Mouse (Mus musculus): Measurements from ENCODE around the gene Olfr1053. TPM values are rescaled to one million over a fixed set of nuclear protein-coding genes. Genes with fewer than 3 reads are reported as not detected.
"Not testable (repeated sequence)": the region's sequence is repeated elsewhere in the genome, so short reads cannot be mapped to it uniquely, and the experiment has no call there.

The Olfr1053 gene
- total RNA-seq (2021): not detected in 2 replicates
- long read RNA-seq, experiment 1: 0 reads
- long read RNA-seq, experiment 2: 0 reads

- DNase-seq: no peak
Observed at GRCm38 (mm10) chr2:86315184-86315583, at the start of gene Olfr1053. Olfr1053 (minus strand) TSS chr2:86315284.

- no peak for DNase-seq
Observed at GRCm38 (mm10) chr2:86362369-86362768, 47.3 kb upstream of the Olfr1053 start, which contains the start of gene Olfr1056. Olfr1056 (minus strand) TSS chr2:86362469.

- DNase-seq: not testable (repeated sequence)
Observed at GRCm38 (mm10) chr2:86351751-86352150, 36.7 kb upstream of the Olfr1053 start.

- DNase-seq: no peak
Observed at GRCm38 (mm10) chr2:86350184-86350583, 35.1 kb upstream of the Olfr1053 start, which contains the start of gene Olfr1055. Olfr1055 (minus strand) TSS chr2:86350284.

GRCm38 (mm10) chr2:86335333-86335732 is 20.2 kb upstream of the Olfr1053 start, which contains the start of gene Olfr1054:
Olfr1054 (minus strand) TSS chr2:86335433.
- no peak for DNase-seq

- DNase-seq: no peak
Observed at GRCm38 (mm10) chr2:86292155-86292554, 22.9 kb downstream of the Olfr1053 start, which contains the start of gene Olfr1052. Olfr1052 (plus strand) TSS chr2:86292455.

- not testable (repeated sequence) for DNase-seq
Observed at GRCm38 (mm10) chr2:86278988-86279387, 36.1 kb downstream of the Olfr1053 start, which contains the start of gene Olfr1051. Olfr1051 (minus strand) TSS chr2:86279088.

Other genes starting within 250 kb of the Olfr1053 start
- not detected in 2 replicates for gene Olfr1036, start 241.3 kb downstream of the Olfr1053 start, total RNA-seq (2021)
- not detected in 2 replicates for gene Olfr1037, start 227.9 kb downstream of the Olfr1053 start, total RNA-seq (2021)
- not detected in 2 replicates for gene Olfr1039, start 179.4 kb downstream of the Olfr1053 start, total RNA-seq (2021)
- not detected in 2 replicates for gene Olfr1040, start 168.6 kb downstream of the Olfr1053 start, total RNA-seq (2021)
- not detected in 2 replicates for gene Olfr1042, start 153.4 kb downstream of the Olfr1053 start, total RNA-seq (2021)
- not detected in 2 replicates for gene Olfr1043, start 147.8 kb downstream of the Olfr1053 start, total RNA-seq (2021)
- not detected in 2 replicates for gene Olfr1044, start 137.5 kb downstream of the Olfr1053 start, total RNA-seq (2021)
- not detected in 2 replicates for gene Olfr52, start 129.6 kb downstream of the Olfr1053 start, total RNA-seq (2021)
- not detected in 2 replicates for gene Olfr1045, start 112.3 kb downstream of the Olfr1053 start, total RNA-seq (2021)
- gene Olfr1046, start 96.0 kb downstream of the Olfr1053 start, total RNA-seq (2021): not detected in 2 replicates
- gene Olfr1047, start 83.9 kb downstream of the Olfr1053 start, total RNA-seq (2021): not detected in 2 replicates
- not detected in 2 replicates for gene Olfr1048, start 75.0 kb downstream of the Olfr1053 start, total RNA-seq (2021)
- not detected in 2 replicates for gene Olfr1049, start 57.0 kb downstream of the Olfr1053 start, total RNA-seq (2021)
- gene Olfr1051, start 36.2 kb downstream of the Olfr1053 start, total RNA-seq (2021): not detected in 2 replicates
- not detected in 2 replicates for gene Olfr1052, start 22.8 kb downstream of the Olfr1053 start, total RNA-seq (2021)
- gene Olfr1054, start 20.1 kb upstream of the Olfr1053 start, total RNA-seq (2021): not detected in 2 replicates
- not detected in 2 replicates for gene Olfr1055, start 35.0 kb upstream of the Olfr1053 start, total RNA-seq (2021)
- not detected in 2 replicates for gene Olfr1056, start 47.2 kb upstream of the Olfr1053 start, total RNA-seq (2021)
- not detected in 2 replicates for gene Olfr1057, start 63.1 kb upstream of the Olfr1053 start, total RNA-seq (2021)
- not detected in 2 replicates for gene Olfr1058, start 73.3 kb upstream of the Olfr1053 start, total RNA-seq (2021)
- gene Olfr1061, start 98.8 kb upstream of the Olfr1053 start, total RNA-seq (2021): not detected in 2 replicates
- gene Olfr1062, start 111.5 kb upstream of the Olfr1053 start, total RNA-seq (2021): not detected in 2 replicates
- not detected in 2 replicates for gene Olfr1065, start 135.3 kb upstream of the Olfr1053 start, total RNA-seq (2021)
- gene Olfr1066, start 141.0 kb upstream of the Olfr1053 start, total RNA-seq (2021): not detected in 2 replicates
- gene Olfr228, start 172.1 kb upstream of the Olfr1053 start, total RNA-seq (2021): not detected in 2 replicates
- gene Olfr1076, start 193.2 kb upstream of the Olfr1053 start, total RNA-seq (2021): not detected in 2 replicates
- gene Olfr1079, start 227.2 kb upstream of the Olfr1053 start, total RNA-seq (2021): not detected in 2 replicates
- not detected in 2 replicates for gene Olfr1080, start 243.0 kb upstream of the Olfr1053 start, total RNA-seq (2021)